Mouse (Mus musculus) neural tube, embryonic 13.5 days (tissue): ENCODE results near the gene Rbm20. TPM values are rescaled to one million over a fixed set of nuclear protein-coding genes. Genes with fewer than 3 reads are reported as not detected.

Experiments used
- ATAC-seq: fragments of 200-750 bp; cut with Nextera tagmentation; 2 replicates; pipeline ENCODE4 v1.8.0; 2017; ENCODE audit warnings: low read depth, mild to moderate bottlenecking, moderate TSS enrichment, moderate library complexity
- H3K27ac ChIP-seq: fragments of 300-500 bp; sonication (generic); replicated peaks from 2 replicates; pipeline ENCODE4 v1.5.1; 2015; ENCODE audit warnings: moderate library complexity, mild to moderate bottlenecking, inconsistent platforms
- H3K27me3 ChIP-seq: fragments of 300-500 bp; sonication (generic); 2 replicates; pipeline ENCODE4 v1.6.1; 2015; ENCODE audit warnings: mild to moderate bottlenecking, inconsistent platforms
- H3K36me3 ChIP-seq: fragments of 300-500 bp; sonication (generic); 2 replicates; pipeline ENCODE4 v1.6.1; 2015; ENCODE audit warnings: mild to moderate bottlenecking, inconsistent platforms
- H3K4me1 ChIP-seq: fragments of 300-500 bp; sonication (generic); replicated peaks from 2 replicates; pipeline ENCODE4 v1.6.1; 2015; ENCODE audit warnings: inconsistent platforms
- H3K4me2 ChIP-seq: fragments of 300-500 bp; sonication (generic); 2 replicates; pipeline ENCODE4 v1.6.1; 2015; ENCODE audit warnings: inconsistent platforms, mild to moderate bottlenecking, moderate library complexity
- H3K4me3 ChIP-seq: fragments of 300-500 bp; sonication (generic); 2 replicates; pipeline ENCODE4 v1.5.1; 2015; ENCODE audit warnings: mild to moderate bottlenecking, inconsistent platforms
- H3K9ac ChIP-seq: fragments of 300-500 bp; sonication (generic); 2 replicates; pipeline ENCODE4 v1.6.1; 2015; ENCODE audit warnings: moderate library complexity, mild to moderate bottlenecking, inconsistent platforms
- H3K9me3 ChIP-seq: fragments of 300-500 bp; sonication (generic); 2 replicates; pipeline ENCODE4 v1.6.1; 2016; ENCODE audit warnings: inconsistent platforms
- WGBS: fragments of 180-500 bp; shearing (Covaris S2); methylation state at CpG from one replicate; pipeline ENCODE4 v1.1.7; 2015; 5-methylcytosine and 5-hydroxymethylcytosine counted together
- polyA plus RNA-seq: library from polyadenylated mRNA; unstranded; fragments of >200 nt; fragmentation: Nextera tagmentation; extraction: Ambion mirVana; gene quantifications from 2 replicates; pipeline ENCODE4 v1.2.1, GENCODE M21; 2015

Rbm20 gene
- polyA plus RNA-seq, 1 experiment from 2014 or later, result 0.47 TPM

DNA sequence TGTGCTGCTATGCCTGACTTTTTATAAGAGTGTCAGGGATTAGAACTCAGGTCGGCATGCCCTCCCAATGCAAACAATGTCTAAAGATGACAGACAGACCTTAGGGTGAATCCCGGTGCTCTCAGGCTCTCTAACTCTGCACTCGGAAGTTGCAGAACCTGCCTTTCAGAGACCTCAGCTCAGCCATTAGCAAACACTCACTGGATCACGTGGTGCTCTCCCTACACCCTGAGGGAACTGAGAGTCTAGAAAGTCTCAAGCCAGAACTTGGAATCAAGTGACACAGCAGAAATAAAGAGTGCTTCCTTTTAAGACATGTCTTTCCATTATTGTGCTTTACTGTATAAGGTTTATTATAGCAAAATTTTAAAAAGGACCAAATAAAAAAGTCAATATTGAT is 177.9 kb downstream of the Rbm20 start:
- WGBS, result 75% methylated on average over 4 of the region's 4 CpGs
- no peaks in the 10 kb centered on the region for H3K9me3 ChIP-seq

GRCm38 (mm10) chr19:53855781-53856180 is 178.7 kb downstream of the Rbm20 start:
- Histone ChIP-seq H3K4me1 (peaks cover 32% of the 10 kb centered on the region), H3K4me2 (no peak overlapping the region), H3K27ac (no peak overlapping the region), H3K9ac (no peak overlapping the region), H3K9me3 (no peaks in the 10 kb centered on the region), H3K4me3 (no peak overlapping the region), H3K36me3 (no peaks in the 10 kb centered on the region), H3K27me3 (peaks cover 47% of the 10 kb centered on the region)
- 71% methylated on average over 5 of the region's 5 CpGs for WGBS
- ATAC-seq, result no peak

More for the DNA sequence above, 177.9 kb downstream of the Rbm20 start:
- Histone ChIP-seq H3K4me1 (peaks cover 40% of the 10 kb centered on the region), H3K27me3 (peaks cover 52% of the 10 kb centered on the region), H3K4me2 (no peak overlapping the region), H3K4me3 (no peak overlapping the region), H3K9ac (no peak overlapping the region), H3K36me3 (no peaks in the 10 kb centered on the region), H3K27ac (no peak overlapping the region)
- ATAC-seq, result no peak

DNA sequence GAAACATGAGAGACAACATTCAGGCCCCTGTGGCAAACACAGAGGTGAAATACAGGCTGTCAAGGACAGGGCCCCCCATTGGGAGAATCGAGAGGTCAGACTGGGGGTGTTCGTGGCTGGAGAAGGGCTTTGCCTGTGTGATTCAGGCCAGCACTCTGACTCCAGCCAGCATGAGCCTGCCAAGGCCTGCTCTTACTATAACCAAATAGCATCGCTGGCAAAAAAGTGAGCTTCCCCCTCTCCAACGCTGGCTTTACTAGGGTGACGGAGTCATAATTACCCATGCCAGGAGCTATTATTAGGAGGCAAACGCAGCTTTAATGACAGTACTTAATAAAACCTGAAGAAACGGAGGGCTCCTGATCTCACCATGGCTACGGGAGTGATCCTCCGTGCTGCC is 179.7 kb downstream of the Rbm20 start:
- Histone ChIP-seq H3K27me3 (peaks cover 39% of the 10 kb centered on the region), H3K4me1 (peaks cover 23% of the 10 kb centered on the region), H3K27ac (no peak overlapping the region), H3K4me2 (no peak overlapping the region), H3K9ac (no peak overlapping the region), H3K36me3 (no peaks in the 10 kb centered on the region), H3K4me3 (no peak overlapping the region), H3K9me3 (no peaks in the 10 kb centered on the region)
- no peak for ATAC-seq
- 50% methylated on average over 9 of the region's 9 CpGs for WGBS

- H3K27ac ChIP-seq, result no peak overlapping the region
Measured at GRCm38 (mm10) chr19:53857962-53858361, 180.9 kb downstream of the Rbm20 start.

DNA sequence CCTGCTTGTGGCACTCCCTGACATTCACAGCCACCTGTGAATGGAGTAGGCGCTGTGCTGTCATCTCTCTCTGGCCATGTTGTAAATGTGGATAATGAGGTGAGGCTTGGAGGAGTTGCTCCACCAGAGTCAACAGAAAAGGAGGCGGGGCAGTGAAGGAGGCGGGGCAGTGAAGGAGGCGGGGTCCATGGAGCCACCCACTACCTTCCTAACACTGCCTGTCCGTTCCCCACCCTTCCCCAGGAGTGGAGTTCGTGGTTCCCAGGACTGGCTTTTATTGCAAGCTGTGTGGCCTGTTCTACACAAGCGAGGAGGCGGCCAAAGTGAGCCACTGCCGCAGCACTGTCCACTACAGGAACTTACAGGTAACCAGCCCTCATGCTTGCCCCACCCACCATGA is 182.0 kb downstream of the Rbm20 start:
- ATAC-seq, result no peak

More at GRCm38 (mm10) chr19:53857962-53858361, 180.9 kb downstream of the Rbm20 start:
- Histone ChIP-seq H3K4me1 (peaks cover 12% of the 10 kb centered on the region), H3K27me3 (peaks cover 38% of the 10 kb centered on the region), H3K9me3 (no peaks in the 10 kb centered on the region), H3K36me3 (no peaks in the 10 kb centered on the region), H3K4me3 (no peak overlapping the region), H3K9ac (no peak overlapping the region), H3K4me2 (no peak overlapping the region)
- ATAC-seq, result no peak
- WGBS, result 79% methylated on average over 6 of the region's 6 CpGs

GRCm38 (mm10) chr19:53859593-53859992 is 182.5 kb downstream of the Rbm20 start:
- Histone ChIP-seq H3K9me3 (no peaks in the 10 kb centered on the region), H3K4me3 (no peak overlapping the region), H3K9ac (no peak overlapping the region), H3K36me3 (no peaks in the 10 kb centered on the region), H3K4me1 (no peaks in the 10 kb centered on the region; the same call in 1 of the 2 replicates), H3K27ac (no peak overlapping the region), H3K27me3 (peaks cover 31% of the 10 kb centered on the region), H3K4me2 (no peak overlapping the region)
- WGBS, result 66% methylated on average over 7 of the region's 7 CpGs
- ATAC-seq, result no peak

More for the DNA sequence above, 182.0 kb downstream of the Rbm20 start:
- no peak overlapping the region for H3K27ac ChIP-seq
- no peak overlapping the region for H3K4me2 ChIP-seq
- H3K36me3 ChIP-seq, result no peaks in the 10 kb centered on the region
- peaks cover 35% of the 10 kb centered on the region for H3K27me3 ChIP-seq
- WGBS, result 18% methylated on average over 9 of the region's 9 CpGs
- no peak overlapping the region for H3K9ac ChIP-seq
- no peaks in the 10 kb centered on the region for H3K9me3 ChIP-seq
- no peak overlapping the region for H3K4me3 ChIP-seq
- no peaks in the 10 kb centered on the region; the same call in 1 of the 2 replicates for H3K4me1 ChIP-seq

- Histone ChIP-seq H3K9ac (no peak overlapping the region), H3K27me3 (peaks cover 14% of the 10 kb centered on the region), H3K4me2 (no peak overlapping the region), H3K9me3 (no peaks in the 10 kb centered on the region), H3K4me3 (no peak overlapping the region), H3K36me3 (no peaks in the 10 kb centered on the region), H3K27ac (no peak overlapping the region), H3K4me1 (no peaks in the 10 kb centered on the region)
- no peak for ATAC-seq
- WGBS, result 86% methylated on average over 7 of the region's 7 CpGs
Measured at GRCm38 (mm10) chr19:53861346-53861745, 184.2 kb downstream of the Rbm20 start.

DNA sequence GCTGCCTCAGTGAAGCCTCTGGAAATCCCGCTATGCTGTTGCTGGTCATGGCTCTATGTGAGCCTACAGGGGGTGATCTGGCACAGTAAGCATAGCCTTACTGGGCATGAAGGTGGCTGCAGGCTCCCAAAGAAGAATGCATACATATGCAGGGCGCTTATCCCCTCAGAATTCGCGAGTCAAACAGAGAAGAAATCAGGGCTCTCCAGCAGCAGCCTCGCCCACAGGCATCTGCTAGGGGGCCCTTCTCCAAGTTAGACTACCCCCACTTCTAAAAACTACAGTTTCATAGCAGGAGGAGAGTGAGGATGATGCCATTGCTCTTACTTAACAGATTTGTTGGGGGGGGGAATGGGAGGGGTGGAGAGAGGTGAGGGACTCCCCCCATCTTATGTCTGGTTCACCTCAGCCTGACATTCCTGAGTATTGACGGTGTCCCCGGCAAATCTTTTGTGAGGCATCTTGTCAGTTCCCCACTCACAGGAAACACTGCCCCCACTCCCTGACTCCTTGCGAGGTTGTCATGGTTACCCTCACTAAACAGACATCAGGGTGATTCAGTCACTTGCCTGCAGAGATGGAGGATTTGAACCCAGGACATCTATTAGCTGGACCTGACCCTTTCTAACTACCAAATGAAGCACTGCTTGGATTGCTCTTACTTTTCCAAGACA is 185.6 kb downstream of the Rbm20 start:
- H3K4me1 ChIP-seq, result no peaks in the 10 kb centered on the region
- no peaks in the 10 kb centered on the region for H3K9me3 ChIP-seq
- H3K4me3 ChIP-seq, result no peak overlapping the region
- ATAC-seq, result no peak
- 71% methylated on average over 8 of the region's 8 CpGs for WGBS
- H3K27me3 ChIP-seq, result peaks cover 6% of the 10 kb centered on the region
- H3K27ac ChIP-seq, result no peak overlapping the region
- H3K36me3 ChIP-seq, result no peaks in the 10 kb centered on the region
- no peak overlapping the region for H3K4me2 ChIP-seq
- no peak overlapping the region for H3K9ac ChIP-seq

GRCm38 (mm10) chr19:53867238-53867637 is 190.1 kb downstream of the Rbm20 start:
- no peak overlapping the region for H3K4me3 ChIP-seq
- H3K4me2 ChIP-seq, result no peak overlapping the region
- H3K27me3 ChIP-seq, result no peaks in the 10 kb centered on the region
- H3K9me3 ChIP-seq, result no peaks in the 10 kb centered on the region
- no peaks in the 10 kb centered on the region for H3K36me3 ChIP-seq
- no peak for ATAC-seq
- H3K4me1 ChIP-seq, result no peaks in the 10 kb centered on the region
- H3K27ac ChIP-seq, result no peak overlapping the region
- no peak overlapping the region for H3K9ac ChIP-seq

GRCm38 (mm10) chr19:53868125-53868524 is 191.0 kb downstream of the Rbm20 start:
- Histone ChIP-seq H3K36me3 (no peaks in the 10 kb centered on the region), H3K27ac (no peak overlapping the region), H3K27me3 (no peaks in the 10 kb centered on the region), H3K9me3 (no peaks in the 10 kb centered on the region), H3K4me2 (no peak overlapping the region), H3K9ac (no peak overlapping the region), H3K4me3 (no peak overlapping the region), H3K4me1 (no peaks in the 10 kb centered on the region)
- WGBS, result 90% methylated on average over 6 of the region's 6 CpGs
- no peak for ATAC-seq

DNA sequence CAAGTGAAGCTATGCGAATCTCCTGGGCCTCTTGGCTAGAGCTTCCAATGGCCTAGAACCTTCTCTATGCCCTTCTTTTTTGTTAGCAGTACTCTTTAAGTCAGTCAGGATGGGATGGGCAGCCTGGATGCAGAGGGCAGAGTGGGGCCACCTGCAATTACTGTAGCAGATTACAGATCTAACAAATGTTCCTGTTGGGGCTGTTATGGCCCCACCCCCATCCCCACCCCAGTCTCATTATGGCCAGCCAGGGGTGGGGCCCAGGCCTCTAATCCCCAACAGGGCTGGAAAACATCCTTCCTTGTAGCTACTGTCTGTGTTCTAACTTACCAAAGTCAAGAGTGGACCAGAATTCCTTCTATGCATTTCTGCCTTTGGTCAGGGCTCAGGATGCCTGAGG is 191.7 kb downstream of the Rbm20 start:
- H3K9me3 ChIP-seq, result no peaks in the 10 kb centered on the region
- no peak for ATAC-seq
- no peaks in the 10 kb centered on the region for H3K27me3 ChIP-seq
- H3K4me2 ChIP-seq, result no peak overlapping the region
- no peak overlapping the region for H3K9ac ChIP-seq
- H3K4me3 ChIP-seq, result no peak overlapping the region
- WGBS, result 100% methylated on average over 1 of the region's 1 CpGs
- H3K36me3 ChIP-seq, result no peaks in the 10 kb centered on the region
- H3K4me1 ChIP-seq, result no peaks in the 10 kb centered on the region
- H3K27ac ChIP-seq, result no peak overlapping the region

GRCm38 (mm10) chr19:53869427-53870385 is 192.6 kb downstream of the Rbm20 start:
- no peak for ATAC-seq
- no peaks in the 10 kb centered on the region for H3K4me1 ChIP-seq
- WGBS, result 72% methylated on average over 4 of the region's 4 CpGs

More at GRCm38 (mm10) chr19:53869427-53870385, 192.6 kb downstream of the Rbm20 start:
- H3K9me3 ChIP-seq, result no peaks in the 10 kb centered on the region
- no peaks in the 10 kb centered on the region for H3K27me3 ChIP-seq
- H3K4me3 ChIP-seq, result no peak overlapping the region
- H3K36me3 ChIP-seq, result no peaks in the 10 kb centered on the region
- H3K9ac ChIP-seq, result no peak overlapping the region
- H3K4me2 ChIP-seq, result no peak overlapping the region
- H3K27ac ChIP-seq, result no peak overlapping the region
